Mouse (Mus musculus) G1E (cell line): ENCODE results near the gene Gm8773. TPM values are rescaled to one million over a fixed set of nuclear protein-coding genes. Genes with fewer than 3 reads are reported as not detected.

ENCODE experiments used
- ATAC-seq: 2 replicates; pipeline ENCODE4 v1.8.0; 2016; ENCODE audit warnings: mild to moderate bottlenecking; ENCODE audit not compliant: insufficient number of reproducible peaks, poor library complexity, low FRiP score, severe bottlenecking; ENCODE audit errors: extremely low read depth
- DNase-seq: peaks from one replicate; pipeline ENCODE4 v3.0.0; 2012; ENCODE audit warnings: low spot score
- H3K27me3 ChIP-seq: 2 replicates; pipeline ENCODE4 v1.6.1; 2012; ENCODE audit warnings: mild to moderate bottlenecking, low read length, inconsistent platforms; ENCODE audit not compliant: insufficient read depth
- H3K36me3 ChIP-seq: replicated peaks from 2 replicates; pipeline ENCODE3; 2012; ENCODE audit warnings: mild to moderate bottlenecking, inconsistent platforms
- H3K4me1 ChIP-seq: 2 replicates; pipeline ENCODE4 v1.6.1; 2012; ENCODE audit warnings: low read depth, low read length, inconsistent platforms, mixed read lengths; ENCODE audit not compliant: insufficient read depth
- H3K4me3 ChIP-seq: 2 replicates; pipeline ENCODE4 v1.5.1; 2012; ENCODE audit warnings: low read depth, mild to moderate bottlenecking, inconsistent platforms, low read length, moderate library complexity, mixed read lengths
- H3K9me3 ChIP-seq: replicated peaks from 2 replicates; pipeline ENCODE4 v1.6.1; 2012; ENCODE audit warnings: inconsistent platforms
- CTCF ChIP-seq: IDR thresholded peaks from 2 replicates; pipeline ENCODE4 v1.5.1; 2012; ENCODE audit warnings: low read depth, low read length, inconsistent platforms, mixed read lengths
- GATA1 ChIP-seq: IDR thresholded peaks from 2 replicates; pipeline ENCODE4 v1.6.1; 2012; ENCODE audit warnings: borderline replicate concordance, low read length, inconsistent platforms, mixed read lengths
- GATA2 ChIP-seq: IDR thresholded peaks from 2 replicates; pipeline ENCODE4 v1.6.1; 2012; ENCODE audit warnings: low read depth, low read length, inconsistent platforms, borderline replicate concordance
- POLR2AphosphoS5 ChIP-seq: IDR thresholded peaks from 2 replicates; pipeline ENCODE4 v1.6.1; 2012; ENCODE audit warnings: low read depth, low read length, inconsistent platforms; ENCODE audit not compliant: insufficient replicate concordance
- TAL1 ChIP-seq: conservative IDR thresholded peaks from 2 replicates; pipeline ENCODE4 v1.6.1; 2012; ENCODE audit warnings: low read depth, low read length, inconsistent platforms, mixed read lengths
- polyA plus RNA-seq: library from polyadenylated mRNA; stranded (reverse); fragments of >175 nt; gene quantifications from 2 replicates; pipeline ENCODE4 v1.2.3, GENCODE M21; 2012
- total RNA-seq, 2 experiments: library from RNA; stranded (forward) in 1 of 2; stranded (reverse) in 1 of 2; fragments of 200-1000 nt in 1 of 2; fragments of >200 nt in 1 of 2; fragmentation: Nextera tagmentation in 1 of 2; gene quantifications; 2 replicates each; pipeline ENCODE4 v1.2.3; 2014 to 2017

The Gm8773 gene
- total and polyA plus RNA-seq, 3 experiments, result 0.27 to 3.9 (median 1.4) TPM

- no peak for TF ChIP-seq POLR2AphosphoS5
- no peak for TF ChIP-seq GATA1
- TF ChIP-seq GATA2, result no peak
- no peak for TF ChIP-seq CTCF
- TF ChIP-seq TAL1, result no peak
- DNase-seq (peak; percentile 2), ATAC-seq (no peak; the same call in 1 of the 2 replicates)
- H3K36me3 ChIP-seq, result no peaks in the 10 kb centered on the region
- no peak overlapping the region for H3K4me3 ChIP-seq
- peaks cover 4% of the 10 kb centered on the region for H3K27me3 ChIP-seq
- H3K9me3 ChIP-seq, result no peaks in the 10 kb centered on the region
- H3K4me1 ChIP-seq, result peaks cover 3% of the 10 kb centered on the region; the same call in 1 of the 2 replicates
These were observed 44.7 kb downstream of the Gm8773 start for GRCm38 (mm10) chr5:5618329-5618728.

GRCm38 (mm10) chr5:5625491-5625890, 51.9 kb downstream of the Gm8773 start:
- Histone ChIP-seq H3K27me3 (peaks cover 3% of the 10 kb centered on the region), H3K36me3 (no peaks in the 10 kb centered on the region), H3K4me3 (no peak overlapping the region), H3K9me3 (no peaks in the 10 kb centered on the region), H3K4me1 (no peaks in the 10 kb centered on the region)
- ATAC-seq (no peak), DNase-seq (no peak)
- TF ChIP-seq CTCF (no peak), GATA1 (no peak), TAL1 (no peak), GATA2 (no peak), POLR2AphosphoS5 (no peak)

Other genes starting within 250 kb of the Gm8773 start
- not detected in 2 replicates for gene Cdk14, start 153.5 kb upstream of the Gm8773 start, total RNA-seq (2014; fragmentation: Nextera tagmentation)
- 0.98 and 0.99 TPM in 2 replicates for gene Cdk14, start 153.5 kb upstream of the Gm8773 start, total RNA-seq (2017)
- gene Cdk14, start 153.5 kb upstream of the Gm8773 start, polyA plus RNA-seq, result not detected in 2 replicates
- gene 1700015F17Rik, start 94.7 kb upstream of the Gm8773 start, total RNA-seq (2014; fragmentation: Nextera tagmentation), result not detected in 2 replicates
- gene 1700015F17Rik, start 94.7 kb upstream of the Gm8773 start, total RNA-seq (2017), result not detected in 2 replicates
- gene 1700015F17Rik, start 94.7 kb upstream of the Gm8773 start, polyA plus RNA-seq, result not detected in 2 replicates
- gene Cldn12, start 58.8 kb upstream of the Gm8773 start, total RNA-seq (2014; fragmentation: Nextera tagmentation), result 13.0 and 18.9 TPM in 2 replicates
- gene Cldn12, start 58.8 kb upstream of the Gm8773 start, total RNA-seq (2017), result 12.9 and 14.7 TPM in 2 replicates
- gene Cldn12, start 58.8 kb upstream of the Gm8773 start, polyA plus RNA-seq, result 18.5 and 19.4 TPM in 2 replicates
- 0.38 and 0.73 TPM in 2 replicates for gene Gtpbp10, start 14.3 kb upstream of the Gm8773 start, total RNA-seq (2014; fragmentation: Nextera tagmentation)
- 2.6 and 2.7 TPM in 2 replicates for gene Gtpbp10, start 14.3 kb upstream of the Gm8773 start, total RNA-seq (2017)
- 0.15 and 0.17 TPM in 2 replicates for gene Gtpbp10, start 14.3 kb upstream of the Gm8773 start, polyA plus RNA-seq
- not detected in 2 replicates for gene Cfap69, start 90.4 kb downstream of the Gm8773 start, total RNA-seq (2014; fragmentation: Nextera tagmentation)
- gene Cfap69, start 90.4 kb downstream of the Gm8773 start, total RNA-seq (2017), result 0.23 and 1.6 TPM in 2 replicates
- not detected in 2 replicates for gene Cfap69, start 90.4 kb downstream of the Gm8773 start, polyA plus RNA-seq
- gene Steap2, start 120.8 kb downstream of the Gm8773 start, total RNA-seq (2014; fragmentation: Nextera tagmentation), result not detected in 2 replicates
- 0.06 and 0.27 TPM in 2 replicates for gene Steap2, start 120.8 kb downstream of the Gm8773 start, total RNA-seq (2017)
- gene Steap2, start 120.8 kb downstream of the Gm8773 start, polyA plus RNA-seq, result not detected in 2 replicates
- not detected in 2 replicates for gene Steap1, start 175.5 kb downstream of the Gm8773 start, total RNA-seq (2014; fragmentation: Nextera tagmentation)
- gene Steap1, start 175.5 kb downstream of the Gm8773 start, total RNA-seq (2017), result not detected in 2 replicates
- gene Steap1, start 175.5 kb downstream of the Gm8773 start, polyA plus RNA-seq, result not detected in 2 replicates